Mouse (Mus musculus): ENCODE measurements at regions not wholly inside any gene's neighbourhood (a gene's known extent, or its start where the extent isn't known, plus 50 kb on each side); places are given as distances from the start of the nearest gene placed in this dataset.
A peak's percentile ranks its signal among the peaks of the same experiment; 100 is the strongest.

- no peak for DNase-seq
Observed at GRCm38 (mm10) chr17:88346896-88347295, 93.6 kb upstream of the Foxn2 start.

- DNase-seq: no peak
Observed at GRCm38 (mm10) chr17:88349825-88350460, 90.6 kb upstream of the Foxn2 start.

GRCm38 (mm10) chr17:88350986-88351385 is 89.5 kb upstream of the Foxn2 start:
- no peak for DNase-seq

- no peak for DNase-seq
Observed at GRCm38 (mm10) chr17:88352960-88353359, 87.6 kb upstream of the Foxn2 start.

- DNase-seq: no peak
Observed at GRCm38 (mm10) chr17:88361161-88361560, 79.3 kb upstream of the Foxn2 start.

- DNase-seq: no peak
Observed at GRCm38 (mm10) chr17:88362404-88362803, 78.1 kb upstream of the Foxn2 start.

GRCm38 (mm10) chr17:88367876-88368275 is 72.6 kb upstream of the Foxn2 start:
- no peak for DNase-seq

- no peak for DNase-seq
Observed at GRCm38 (mm10) chr17:88369971-88370370, 70.5 kb upstream of the Foxn2 start.

GRCm38 (mm10) chr17:88370676-88371075 is 69.8 kb upstream of the Foxn2 start:
- DNase-seq: no peak

GRCm38 (mm10) chr17:88378505-88378904 is 62.0 kb upstream of the Foxn2 start:
- peak; percentile 16 for DNase-seq

- DNase-seq: no peak
Observed at GRCm38 (mm10) chr17:88379389-88379788, 61.1 kb upstream of the Foxn2 start.

GRCm38 (mm10) chr17:88381106-88381505 is 59.4 kb upstream of the Foxn2 start:
- no peak for DNase-seq

- no peak for DNase-seq
Observed at GRCm38 (mm10) chr17:88383447-88383846, 57.1 kb upstream of the Foxn2 start.

GRCm38 (mm10) chr17:88388441-88388951 is 52.0 kb upstream of the Foxn2 start:
- DNase-seq: no peak

GRCm38 (mm10) chr17:88389668-88390461 is 50.6 kb upstream of the Foxn2 start:
- no peak for DNase-seq

All from liver (tissue).